Mouse (Mus musculus) limb, embryonic 13.5 days (tissue): ENCODE measurements around the gene Trdmt1. TPM values are rescaled to one million over a fixed set of nuclear protein-coding genes. Genes with fewer than 3 reads are reported as not detected.

Experiments
- ATAC-seq: fragments of 200-750 bp; cut with Nextera tagmentation; 2 replicates; pipeline ENCODE4 v1.8.0; 2017; ENCODE audit warnings: low read depth, moderate number of reproducible peaks, moderate TSS enrichment; ENCODE audit not compliant: low FRiP score
- H3K27ac ChIP-seq: fragments of 300-500 bp; sonication (generic); 2 replicates; pipeline ENCODE4 v1.5.1; 2015; ENCODE audit warnings: inconsistent platforms, mild to moderate bottlenecking, moderate library complexity
- H3K27me3 ChIP-seq: fragments of 300-500 bp; sonication (generic); 2 replicates; pipeline ENCODE4 v1.6.1; 2015; ENCODE audit warnings: mild to moderate bottlenecking, inconsistent platforms
- H3K36me3 ChIP-seq: fragments of 300-500 bp; sonication (generic); 2 replicates; pipeline ENCODE4 v1.6.1; 2015; ENCODE audit warnings: inconsistent platforms, mild to moderate bottlenecking, moderate library complexity
- H3K4me1 ChIP-seq: fragments of 300-500 bp; sonication (generic); 2 replicates; pipeline ENCODE4 v1.6.1; 2015; ENCODE audit warnings: inconsistent platforms
- H3K4me2 ChIP-seq: fragments of 300-500 bp; sonication (generic); replicated peaks from 2 replicates; pipeline ENCODE4 v1.6.1; 2015; ENCODE audit warnings: inconsistent platforms, mild to moderate bottlenecking, moderate library complexity
- H3K4me3 ChIP-seq: fragments of 300-500 bp; sonication (generic); 2 replicates; pipeline ENCODE4 v1.5.1; 2015; ENCODE audit warnings: moderate library complexity, mild to moderate bottlenecking, inconsistent platforms
- H3K9ac ChIP-seq: fragments of 300-500 bp; sonication (generic); 2 replicates; pipeline ENCODE4 v1.6.1; 2015; ENCODE audit warnings: mild to moderate bottlenecking, inconsistent platforms
- H3K9me3 ChIP-seq: fragments of 300-500 bp; sonication (generic); 2 replicates; pipeline ENCODE4 v1.6.1; 2016; ENCODE audit warnings: inconsistent platforms
- WGBS: fragments of 180-500 bp; shearing (Covaris S2); methylation state at CpG from one replicate; pipeline ENCODE4 v1.1.7; 2015; 5-methylcytosine and 5-hydroxymethylcytosine counted together
- polyA plus RNA-seq: library from polyadenylated mRNA; unstranded; fragments of >200 nt; fragmentation: Nextera tagmentation; extraction: Ambion mirVana; gene quantifications from 2 replicates; pipeline ENCODE4 v1.2.1, GENCODE M21; 2015

The Trdmt1 gene
- polyA plus RNA-seq, 1 experiment from 2014 or later = 10.2 TPM

DNA sequence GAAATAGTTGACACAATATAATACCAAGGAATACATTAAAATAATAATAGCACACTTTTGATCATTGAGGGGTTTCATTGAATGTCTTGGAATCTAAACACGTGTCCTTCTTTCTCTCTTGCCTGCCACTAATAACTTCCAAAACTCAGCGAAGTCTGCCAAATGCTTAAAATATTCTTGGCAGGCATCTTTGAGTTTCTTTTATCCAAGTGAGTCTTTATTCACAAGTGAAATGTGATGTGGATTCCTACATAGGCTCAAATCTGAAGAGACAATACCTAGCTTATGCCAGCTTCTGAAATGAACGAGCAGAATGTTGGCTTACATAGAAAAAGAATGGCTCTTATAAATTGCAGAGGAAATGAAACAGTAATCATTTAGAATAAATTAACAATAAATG, 4.3 kb upstream of the Trdmt1 start:
- H3K27me3 ChIP-seq = no peaks in the 10 kb centered on the region
- H3K9me3 ChIP-seq = no peaks in the 10 kb centered on the region
- H3K4me3 ChIP-seq = no peak overlapping the region
- no peak overlapping the region for H3K4me2 ChIP-seq
- H3K27ac ChIP-seq = no peak overlapping the region
- 73% methylated on average over 3 of the region's 3 CpGs for WGBS
- no peak overlapping the region for H3K9ac ChIP-seq
- peaks cover 6% of the 10 kb centered on the region; the same call in 1 of the 2 replicates for H3K4me1 ChIP-seq
- H3K36me3 ChIP-seq = no peaks in the 10 kb centered on the region
- no peak for ATAC-seq

DNA sequence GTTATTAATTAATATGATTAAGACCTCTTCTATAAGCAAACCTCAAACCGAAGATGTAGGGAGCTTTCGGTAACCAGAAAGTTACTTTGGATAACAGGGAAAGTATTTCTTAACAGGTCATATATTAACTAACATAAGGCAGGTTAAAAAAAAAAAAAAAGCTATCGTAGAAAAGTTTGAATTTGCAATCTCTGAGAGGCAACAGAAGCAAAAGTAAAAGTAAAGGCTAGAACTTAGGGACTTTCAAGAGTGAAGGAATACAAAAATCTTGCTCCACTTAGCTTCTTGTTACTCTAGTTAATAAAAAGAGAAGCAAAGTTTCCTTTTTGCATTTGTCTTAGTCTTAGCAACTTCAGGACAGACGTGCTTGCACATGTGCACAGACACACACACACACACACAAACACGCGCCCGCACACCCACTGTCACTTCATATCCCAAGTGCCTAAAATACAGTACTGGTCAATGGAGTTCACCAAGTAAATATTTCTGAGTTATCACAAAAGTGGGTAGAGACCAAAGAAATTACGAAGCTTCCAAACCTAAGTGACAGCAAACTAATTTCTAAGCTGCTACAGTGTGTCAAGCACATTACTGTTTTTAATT, 846 bp downstream of the Trdmt1 start:
- 48% methylated on average over 8 of the region's 8 CpGs for WGBS
- H3K36me3 ChIP-seq = no peaks in the 10 kb centered on the region
- peak overlapping the region; percentile 60 for H3K4me3 ChIP-seq
- no peaks in the 10 kb centered on the region for H3K27me3 ChIP-seq
- no peaks in the 10 kb centered on the region for H3K9me3 ChIP-seq
- H3K27ac ChIP-seq = peak overlapping the region; percentile 95
- H3K4me2 ChIP-seq = peak overlapping the region; percentile 67
- peak; percentile 41 for ATAC-seq
- peak overlapping the region; percentile 76 for H3K9ac ChIP-seq
- H3K4me1 ChIP-seq = peaks cover 6% of the 10 kb centered on the region; the same call in 1 of the 2 replicates

DNA sequence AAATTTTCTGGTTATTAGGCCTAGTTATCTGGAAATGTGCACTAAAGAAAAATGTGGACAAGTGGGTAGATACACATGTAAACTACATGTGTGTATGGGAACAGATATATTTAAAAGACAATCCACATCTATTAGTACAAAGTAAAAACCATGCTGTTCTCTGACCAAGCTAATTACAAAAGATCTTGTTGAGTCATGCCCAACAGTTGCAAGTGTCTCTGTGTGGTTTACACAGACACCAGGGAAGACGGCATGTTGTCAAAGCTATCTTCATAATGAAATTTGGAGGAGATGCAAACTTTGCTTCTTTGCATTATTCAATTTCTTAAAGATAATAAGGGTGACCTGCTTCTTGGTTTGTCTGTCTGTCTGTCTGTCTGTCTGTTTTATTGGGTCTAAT, 4.6 kb downstream of the Trdmt1 start:
- Histone ChIP-seq H3K4me3 (no peak overlapping the region), H3K9me3 (no peaks in the 10 kb centered on the region), H3K36me3 (no peaks in the 10 kb centered on the region), H3K27me3 (no peaks in the 10 kb centered on the region), H3K4me1 (peaks cover 3% of the 10 kb centered on the region; the same call in 1 of the 2 replicates), H3K9ac (no peak overlapping the region), H3K4me2 (no peak overlapping the region), H3K27ac (no peak overlapping the region)
- WGBS = 90% methylated on average over 1 of the region's 1 CpGs
- ATAC-seq = no peak

DNA sequence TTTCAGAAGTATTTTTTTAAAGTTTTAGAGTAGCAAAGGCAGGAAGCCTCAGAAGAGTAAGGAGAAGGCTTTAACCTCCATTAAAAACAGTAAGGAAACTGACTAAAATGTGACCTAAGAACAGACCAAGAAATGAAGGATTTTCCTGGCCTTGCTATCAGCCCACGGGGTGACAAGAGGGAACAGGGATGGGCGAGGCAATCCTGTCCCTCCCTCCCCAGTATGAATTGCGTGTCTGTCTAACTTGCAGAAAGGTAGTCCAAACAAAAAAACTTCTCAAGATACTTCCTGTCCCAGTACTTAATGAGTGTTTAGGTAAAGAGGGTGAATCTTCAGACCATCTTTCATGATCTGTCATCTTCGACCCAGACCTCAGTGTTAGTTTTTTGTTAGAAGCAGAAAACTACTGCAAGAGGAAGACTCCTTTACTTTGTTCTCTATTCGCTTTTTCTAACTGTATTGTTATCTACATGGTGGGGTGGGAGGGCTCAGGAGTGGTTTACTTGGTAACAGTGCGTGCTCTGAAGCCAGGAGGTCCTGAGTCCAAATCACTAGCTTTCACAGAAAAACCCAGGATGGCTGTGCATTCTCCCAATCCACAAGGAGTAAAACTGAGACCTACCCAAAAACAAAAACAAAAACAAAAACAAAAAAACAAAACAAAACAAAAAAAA, 5.6 kb downstream of the Trdmt1 start:
- Histone ChIP-seq H3K4me1 (no peaks in the 10 kb centered on the region), H3K27ac (no peak overlapping the region), H3K9me3 (no peaks in the 10 kb centered on the region), H3K4me3 (no peak overlapping the region), H3K4me2 (no peak overlapping the region), H3K36me3 (no peaks in the 10 kb centered on the region), H3K27me3 (no peaks in the 10 kb centered on the region), H3K9ac (no peak overlapping the region)
- 78% methylated on average over 6 of the region's 6 CpGs for WGBS
- no peak for ATAC-seq

DNA sequence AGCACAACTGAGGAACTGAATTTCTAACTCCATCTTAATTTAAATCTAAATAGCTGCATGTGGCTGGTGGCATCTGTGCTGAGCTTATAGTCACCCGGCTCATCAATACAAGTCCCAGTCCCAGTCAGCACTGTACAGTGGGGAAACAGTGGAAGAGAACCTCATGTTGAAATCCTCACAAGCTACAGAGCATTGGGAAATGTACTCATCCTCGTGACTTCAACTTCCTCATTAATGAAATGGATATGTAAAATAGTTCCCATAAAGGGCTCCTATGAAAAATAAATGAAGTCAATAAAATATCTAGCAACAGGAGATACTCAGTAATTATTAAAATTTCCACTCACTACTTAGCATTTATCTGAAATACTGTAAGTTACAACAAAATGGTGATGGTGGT, 6.2 kb downstream of the Trdmt1 start:
- 80% methylated on average over 2 of the region's 2 CpGs for WGBS

DNA sequence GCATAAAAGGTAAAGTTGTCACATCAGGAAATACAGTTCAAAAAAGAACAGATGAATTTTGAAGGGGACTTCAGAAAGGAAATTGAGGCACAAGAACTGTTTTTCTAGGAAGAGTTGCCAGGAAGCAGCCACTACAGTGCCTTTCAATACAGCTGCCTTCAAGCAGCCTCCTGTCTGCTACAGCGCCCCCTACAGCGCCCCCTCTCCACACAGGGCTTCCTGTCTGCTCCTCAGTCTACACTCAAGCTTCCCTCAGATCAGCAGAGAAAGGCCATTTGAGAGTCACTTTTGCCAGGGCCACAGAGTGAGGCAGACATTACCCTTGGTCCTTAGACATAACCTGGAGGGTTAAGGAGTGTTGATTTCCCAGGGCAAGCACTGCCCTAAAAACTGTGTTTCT, 6.7 kb downstream of the Trdmt1 start:
- Histone ChIP-seq H3K27me3 (no peaks in the 10 kb centered on the region), H3K9me3 (no peaks in the 10 kb centered on the region), H3K4me3 (no peak overlapping the region), H3K36me3 (no peaks in the 10 kb centered on the region), H3K4me1 (no peaks in the 10 kb centered on the region), H3K9ac (no peak overlapping the region), H3K27ac (no peak overlapping the region), H3K4me2 (no peak overlapping the region)
- no peak for ATAC-seq
- WGBS = 21% methylated on average over 2 of the region's 2 CpGs

More for the DNA sequence above, 6.2 kb downstream of the Trdmt1 start:
- ATAC-seq = no peak
- Histone ChIP-seq H3K27ac (no peak overlapping the region), H3K4me1 (no peaks in the 10 kb centered on the region), H3K27me3 (no peaks in the 10 kb centered on the region), H3K4me3 (no peak overlapping the region), H3K9me3 (no peaks in the 10 kb centered on the region), H3K36me3 (no peaks in the 10 kb centered on the region), H3K4me2 (no peak overlapping the region), H3K9ac (no peak overlapping the region)

DNA sequence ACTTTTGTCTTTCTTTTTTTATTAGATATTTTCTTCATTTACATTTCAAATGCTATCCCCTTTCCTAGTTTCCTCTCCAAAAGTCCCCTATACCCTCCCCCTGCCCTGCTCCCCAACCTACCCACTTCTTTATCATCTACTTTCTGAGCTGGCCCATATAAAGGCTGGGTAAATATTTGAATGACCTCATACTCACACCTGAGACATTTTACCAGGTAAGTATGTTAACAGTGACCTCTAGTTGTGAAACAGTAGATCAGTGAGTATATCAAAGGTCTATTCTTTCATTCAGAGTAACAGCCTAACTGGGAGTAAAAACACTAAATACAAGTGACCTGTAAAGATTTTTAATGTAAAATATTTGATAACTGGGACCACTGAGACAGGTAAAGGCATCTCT, 7.7 kb downstream of the Trdmt1 start:
- Histone ChIP-seq H3K27me3 (no peaks in the 10 kb centered on the region), H3K36me3 (no peaks in the 10 kb centered on the region), H3K27ac (no peak overlapping the region), H3K4me1 (no peaks in the 10 kb centered on the region), H3K9ac (no peak overlapping the region), H3K4me3 (no peak overlapping the region), H3K9me3 (no peaks in the 10 kb centered on the region), H3K4me2 (no peak overlapping the region)
- no peak for ATAC-seq

DNA sequence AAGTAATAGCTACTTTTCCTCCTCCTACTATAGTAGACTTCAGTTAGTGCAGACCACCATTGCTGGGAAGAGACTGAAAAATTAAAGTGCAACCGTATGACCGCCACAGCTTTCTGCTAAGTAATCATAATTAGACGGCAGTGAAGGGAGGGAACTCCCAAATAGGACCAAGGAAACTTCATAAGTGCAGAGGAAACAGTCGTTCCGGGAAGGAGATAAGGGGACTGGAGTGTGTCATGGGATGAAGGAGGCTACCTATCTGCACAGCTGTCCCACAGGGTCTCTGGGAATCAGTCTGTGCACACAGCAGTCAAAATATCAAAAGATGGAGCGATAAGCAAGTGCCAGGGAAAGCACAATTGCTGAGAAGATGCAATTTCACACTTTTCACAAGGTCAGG, 13.8 kb downstream of the Trdmt1 start:
- no peak overlapping the region for H3K4me3 ChIP-seq
- no peaks in the 10 kb centered on the region for H3K9me3 ChIP-seq
- no peak overlapping the region for H3K27ac ChIP-seq
- 84% methylated on average over 6 of the region's 6 CpGs for WGBS
- ATAC-seq = no peak
- H3K27me3 ChIP-seq = no peaks in the 10 kb centered on the region
- H3K9ac ChIP-seq = no peak overlapping the region
- no peak overlapping the region for H3K4me2 ChIP-seq
- no peaks in the 10 kb centered on the region for H3K36me3 ChIP-seq
- H3K4me1 ChIP-seq = no peaks in the 10 kb centered on the region

DNA sequence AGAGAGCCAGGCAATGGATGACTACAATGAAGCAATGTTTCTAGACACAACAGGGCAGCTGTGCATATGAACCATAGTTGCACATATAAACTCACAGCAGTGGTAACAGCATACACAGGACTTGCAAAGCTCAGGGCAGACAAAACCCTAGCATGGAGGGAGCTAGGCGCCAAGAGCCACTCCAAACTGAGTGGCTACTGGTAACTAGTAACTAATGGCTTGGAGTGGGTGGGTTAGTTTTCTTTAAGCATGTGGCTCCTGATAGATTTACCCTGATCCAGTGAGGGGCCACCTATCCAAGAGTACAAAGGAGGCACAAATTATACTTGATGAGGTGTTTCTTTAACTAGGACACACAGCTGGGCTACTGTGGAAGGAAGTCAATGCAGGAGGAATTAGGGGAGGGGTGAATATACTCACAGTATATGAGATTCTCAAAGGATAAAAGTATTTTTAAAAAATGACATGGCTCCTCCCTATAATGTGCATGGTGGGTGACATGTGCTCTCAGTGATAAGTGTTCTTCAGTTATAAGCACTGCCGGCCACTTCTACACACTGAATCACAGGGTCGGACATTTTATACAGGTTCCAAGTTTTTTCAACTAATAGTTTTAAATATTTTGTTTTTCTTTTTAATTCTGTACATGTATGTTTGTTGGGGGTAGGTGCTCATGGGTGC, 15.1 kb downstream of the Trdmt1 start:
- 95% methylated on average over 3 of the region's 3 CpGs for WGBS
- no peak for ATAC-seq
- H3K4me1 ChIP-seq = no peaks in the 10 kb centered on the region
- H3K4me3 ChIP-seq = no peak overlapping the region
- H3K27me3 ChIP-seq = no peaks in the 10 kb centered on the region
- H3K36me3 ChIP-seq = no peaks in the 10 kb centered on the region
- H3K27ac ChIP-seq = no peak overlapping the region
- no peak overlapping the region for H3K9ac ChIP-seq
- no peak overlapping the region for H3K4me2 ChIP-seq
- H3K9me3 ChIP-seq = no peaks in the 10 kb centered on the region

DNA sequence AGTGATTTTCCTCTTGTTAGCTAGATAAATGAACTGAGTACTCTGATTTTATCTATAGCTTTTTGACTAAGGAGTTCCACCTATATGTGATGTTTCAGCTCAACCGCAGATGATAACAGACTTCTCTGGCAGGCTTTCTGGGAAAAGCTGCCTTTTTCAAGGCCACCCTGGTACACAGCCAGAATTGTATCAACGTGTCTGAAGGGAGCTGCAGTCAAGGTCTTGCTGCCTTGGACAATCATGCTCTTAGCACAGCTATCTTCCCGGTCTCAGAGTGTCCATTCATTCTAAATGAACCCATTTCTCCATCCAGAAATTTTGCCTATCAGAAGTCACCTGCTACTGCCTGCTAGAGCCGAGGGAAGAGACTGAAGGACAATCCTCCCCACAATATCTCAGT, 16.9 kb downstream of the Trdmt1 start:
- no peaks in the 10 kb centered on the region for H3K4me1 ChIP-seq
- no peaks in the 10 kb centered on the region for H3K36me3 ChIP-seq
- no peaks in the 10 kb centered on the region for H3K27me3 ChIP-seq
- no peak overlapping the region for H3K4me2 ChIP-seq
- H3K9me3 ChIP-seq = no peaks in the 10 kb centered on the region
- H3K4me3 ChIP-seq = no peak overlapping the region
- 81% methylated on average over 4 of the region's 4 CpGs for WGBS
- H3K9ac ChIP-seq = no peak overlapping the region
- no peak for ATAC-seq
- H3K27ac ChIP-seq = no peak overlapping the region

DNA sequence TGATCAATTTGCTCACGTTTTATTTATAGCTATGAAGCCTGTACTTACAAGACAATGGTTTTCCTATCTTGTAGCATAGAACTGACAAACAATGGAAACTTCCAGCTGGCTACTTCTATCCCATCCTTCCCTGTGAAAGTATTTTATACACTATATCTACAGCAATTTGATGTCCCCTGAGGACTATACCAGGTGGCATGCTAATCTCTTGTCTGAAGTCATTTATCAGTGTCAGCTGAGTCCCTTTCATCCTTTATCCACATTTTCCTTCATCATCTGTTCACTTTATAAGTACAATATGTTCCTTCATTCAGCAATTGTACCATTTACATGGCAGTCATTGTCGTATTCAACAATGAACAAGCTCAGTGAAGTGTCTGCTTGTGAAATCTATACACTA, 17.3 kb downstream of the Trdmt1 start:
- no peak overlapping the region for H3K9ac ChIP-seq
- no peak overlapping the region for H3K27ac ChIP-seq
- H3K27me3 ChIP-seq = no peaks in the 10 kb centered on the region
- no peak for ATAC-seq
- H3K9me3 ChIP-seq = no peaks in the 10 kb centered on the region
- no peaks in the 10 kb centered on the region for H3K4me1 ChIP-seq
- 59% methylated on average over 2 of the region's 2 CpGs for WGBS
- H3K4me2 ChIP-seq = no peak overlapping the region
- no peaks in the 10 kb centered on the region for H3K36me3 ChIP-seq
- H3K4me3 ChIP-seq = no peak overlapping the region

DNA sequence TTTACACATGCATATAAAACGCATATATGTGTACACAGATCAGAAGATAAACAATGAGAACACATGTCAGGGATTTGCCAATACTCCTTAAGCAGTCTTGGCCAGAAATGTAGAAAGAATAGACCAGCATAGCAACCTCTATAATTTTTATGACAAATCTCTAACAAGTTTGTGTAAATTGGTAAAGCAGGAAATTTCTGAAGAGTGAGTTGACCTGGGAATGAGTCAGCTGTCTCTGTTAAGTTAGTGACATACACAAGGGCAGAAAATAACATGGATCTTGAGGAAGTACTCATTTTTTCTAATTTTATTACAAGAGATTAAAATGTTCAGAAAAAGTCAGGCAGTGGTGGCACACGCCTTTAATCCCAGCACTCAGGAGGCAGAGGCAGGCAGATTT, 18.3 kb downstream of the Trdmt1 start:
- WGBS = 87% methylated on average over 2 of the region's 2 CpGs

More for the DNA sequence above, 18.3 kb downstream of the Trdmt1 start:
- Histone ChIP-seq H3K9ac (no peak overlapping the region), H3K9me3 (no peaks in the 10 kb centered on the region), H3K27me3 (no peaks in the 10 kb centered on the region), H3K27ac (no peak overlapping the region), H3K36me3 (no peaks in the 10 kb centered on the region), H3K4me2 (no peak overlapping the region), H3K4me3 (no peak overlapping the region), H3K4me1 (no peaks in the 10 kb centered on the region)
- no peak for ATAC-seq
